Mouse (Mus musculus) heart, embryonic 11.5 days (tissue): ENCODE data around the gene Bzw2. TPM values are rescaled to one million over a fixed set of nuclear protein-coding genes. Genes with fewer than 3 reads are reported as not detected.

Experiments
- ATAC-seq: fragments of 200-750 bp; cut with Nextera tagmentation; replicated peaks from 2 replicates; pipeline ENCODE4 v1.8.0; 2017; ENCODE audit warnings: moderate library complexity; ENCODE audit not compliant: insufficient number of reproducible peaks, low FRiP score, low TSS enrichment
- H3K27ac ChIP-seq: fragments of 300-500 bp; sonication (generic); 2 replicates; pipeline ENCODE4 v1.5.1; 2014; ENCODE audit warnings: mild to moderate bottlenecking, low read depth, low read length
- H3K27me3 ChIP-seq: fragments of 300-500 bp; sonication (generic); 2 replicates; pipeline ENCODE4 v1.6.1; 2014; ENCODE audit warnings: mild to moderate bottlenecking, low read length, mixed read lengths; ENCODE audit not compliant: control insufficient read depth, insufficient read depth
- H3K36me3 ChIP-seq: fragments of 300-500 bp; sonication (generic); 2 replicates; pipeline ENCODE4 v1.6.1; 2014; ENCODE audit warnings: mild to moderate bottlenecking, low read length, moderate library complexity, mixed read lengths; ENCODE audit not compliant: control insufficient read depth, insufficient read depth
- H3K4me1 ChIP-seq: fragments of 300-500 bp; sonication (generic); 2 replicates; pipeline ENCODE4 v1.6.1; 2014; ENCODE audit warnings: low read length; ENCODE audit not compliant: control insufficient read depth, insufficient read depth
- H3K4me2 ChIP-seq: fragments of 300-500 bp; sonication (generic); 2 replicates; pipeline ENCODE4 v1.6.1; 2014; ENCODE audit warnings: mild to moderate bottlenecking, moderate library complexity
- H3K4me3 ChIP-seq: fragments of 300-500 bp; sonication (generic); 2 replicates; pipeline ENCODE4 v1.5.1; 2014; ENCODE audit warnings: low read depth, low read length
- H3K9ac ChIP-seq: fragments of 300-500 bp; sonication (generic); 2 replicates; pipeline ENCODE4 v1.6.1; 2014; ENCODE audit warnings: mild to moderate bottlenecking, low read depth, low read length, moderate library complexity
- H3K9me3 ChIP-seq: fragments of 300-500 bp; sonication (generic); replicated peaks from 2 replicates; pipeline ENCODE4 v1.6.1; 2016; ENCODE audit warnings: low read length; ENCODE audit not compliant: control insufficient read depth
- WGBS: fragments of 180-500 bp; shearing (Covaris S2); extraction: QIAGEN DNeasy Blood & Tissue Kit; methylation state at CpG from one replicate; pipeline ENCODE4 v1.1.7; 2014; ENCODE audit not compliant: insufficient replicate concordance; 5-methylcytosine and 5-hydroxymethylcytosine counted together
- polyA plus RNA-seq: library from polyadenylated mRNA; unstranded; fragments of >200 nt; fragmentation: Nextera tagmentation; extraction: Ambion mirVana; gene quantifications from 2 replicates; pipeline ENCODE4 v1.2.1, GENCODE M21; 2014

Gene Bzw2
- polyA plus RNA-seq, 1 experiment from 2014 or later, result 223 TPM

DNA sequence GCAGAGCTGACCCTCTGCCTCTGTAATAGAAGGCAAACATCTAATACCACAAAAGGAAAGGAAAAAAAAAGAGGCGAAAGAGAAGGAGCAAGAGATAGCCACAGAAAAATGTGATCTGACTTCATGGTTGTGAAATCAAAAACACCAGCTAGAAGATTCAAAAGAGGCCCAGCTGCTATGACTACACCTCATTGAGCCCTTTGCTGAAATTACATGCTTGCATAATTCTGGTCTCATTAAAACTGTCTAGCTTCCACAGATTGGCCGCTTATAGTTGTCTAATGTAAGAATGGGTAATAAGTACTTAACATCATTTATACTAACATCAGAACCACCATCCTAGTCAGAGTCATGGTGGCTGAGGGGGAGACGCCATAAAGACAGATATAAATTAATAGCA, 25.2 kb downstream of the Bzw2 start:
- 0 out of 2 replicates have a peak, but pooled peaks cover 4% of the 10 kb centered on the region for H3K4me1 ChIP-seq
- H3K9ac ChIP-seq, result no peak overlapping the region
- H3K27ac ChIP-seq, result no peak overlapping the region
- no peak overlapping the region for H3K4me3 ChIP-seq
- no peaks in the 10 kb centered on the region for H3K9me3 ChIP-seq
- H3K4me2 ChIP-seq, result no peak overlapping the region
- H3K27me3 ChIP-seq, result no peaks in the 10 kb centered on the region
- ATAC-seq, result no peak
- 93% methylated on average over 3 of the region's 3 CpGs for WGBS
- H3K36me3 ChIP-seq, result peaks cover 11% of the 10 kb centered on the region

DNA sequence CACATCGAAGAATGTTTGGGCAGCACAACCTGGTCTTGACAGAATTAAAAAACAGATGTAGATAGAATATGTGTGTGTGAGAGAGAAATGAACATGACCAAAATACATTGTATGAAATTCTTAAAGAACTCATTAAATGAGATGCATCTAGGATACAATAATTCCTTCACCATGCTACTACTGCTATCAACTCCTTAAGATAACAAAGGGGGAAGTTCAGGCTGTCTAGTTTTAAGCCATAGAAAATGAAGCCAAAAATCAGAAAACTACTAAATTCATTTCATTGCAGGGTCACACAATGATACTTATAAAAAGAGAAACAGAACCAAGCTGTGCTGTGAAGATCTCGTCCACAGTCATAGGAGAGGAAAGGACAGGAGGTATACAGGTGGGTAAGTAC, 25.6 kb downstream of the Bzw2 start:
- peaks cover 11% of the 10 kb centered on the region for H3K36me3 ChIP-seq

GRCm38 (mm10) chr12:36129826-36130225, 28.1 kb downstream of the Bzw2 start:
- Histone ChIP-seq H3K4me2 (no peak overlapping the region), H3K27ac (no peak overlapping the region), H3K36me3 (peaks cover 14% of the 10 kb centered on the region), H3K27me3 (no peaks in the 10 kb centered on the region), H3K9ac (no peak overlapping the region), H3K9me3 (no peaks in the 10 kb centered on the region), H3K4me1 (0 out of 2 replicates have a peak, but pooled peaks cover 4% of the 10 kb centered on the region), H3K4me3 (no peak overlapping the region)
- ATAC-seq, result no peak
- WGBS, result 87% methylated on average over 5 of the region's 5 CpGs

More for the DNA sequence above, 25.6 kb downstream of the Bzw2 start:
- no peaks in the 10 kb centered on the region for H3K27me3 ChIP-seq
- ATAC-seq, result no peak
- no peak overlapping the region for H3K9ac ChIP-seq
- no peaks in the 10 kb centered on the region for H3K9me3 ChIP-seq
- no peak overlapping the region for H3K27ac ChIP-seq
- no peak overlapping the region for H3K4me3 ChIP-seq
- WGBS, result 90% methylated on average over 2 of the region's 2 CpGs
- H3K4me2 ChIP-seq, result no peak overlapping the region
- H3K4me1 ChIP-seq, result 0 out of 2 replicates have a peak, but pooled peaks cover 4% of the 10 kb centered on the region

DNA sequence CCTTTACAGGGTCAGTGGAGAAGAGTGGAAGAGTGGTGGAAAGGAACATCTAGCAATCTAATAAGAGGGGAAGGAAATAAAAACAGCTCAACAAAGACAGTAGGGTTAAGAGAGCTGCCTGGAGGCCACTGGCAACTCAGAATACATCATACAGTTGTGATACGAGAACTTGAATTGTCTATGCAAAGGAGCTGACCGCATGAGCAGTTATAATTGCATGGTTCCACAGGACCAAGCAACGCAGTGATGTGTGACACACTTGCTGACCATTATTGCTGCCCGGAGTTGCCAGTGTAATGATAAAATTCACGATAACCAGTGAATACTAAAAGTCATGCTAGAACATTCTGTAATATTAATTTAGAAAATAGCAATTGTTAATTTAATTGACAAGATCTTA, 31.8 kb downstream of the Bzw2 start:
- peaks cover 24% of the 10 kb centered on the region for H3K36me3 ChIP-seq

GRCm38 (mm10) chr12:36119244-36119643, 38.6 kb downstream of the Bzw2 start:
- H3K9ac ChIP-seq, result no peak overlapping the region
- H3K9me3 ChIP-seq, result no peaks in the 10 kb centered on the region
- ATAC-seq, result no peak
- no peaks in the 10 kb centered on the region for H3K4me1 ChIP-seq
- H3K36me3 ChIP-seq, result peaks cover 30% of the 10 kb centered on the region
- no peaks in the 10 kb centered on the region for H3K27me3 ChIP-seq
- H3K27ac ChIP-seq, result no peak overlapping the region
- 90% methylated on average over 3 of the region's 3 CpGs for WGBS
- no peak overlapping the region for H3K4me2 ChIP-seq
- no peak overlapping the region for H3K4me3 ChIP-seq

More for the DNA sequence above, 31.8 kb downstream of the Bzw2 start:
- Histone ChIP-seq H3K4me3 (no peak overlapping the region), H3K9ac (no peak overlapping the region), H3K27me3 (no peaks in the 10 kb centered on the region), H3K9me3 (no peaks in the 10 kb centered on the region), H3K27ac (no peak overlapping the region), H3K4me2 (no peak overlapping the region), H3K4me1 (no peaks in the 10 kb centered on the region)
- no peak for ATAC-seq
- WGBS, result 90% methylated on average over 5 of the region's 5 CpGs

GRCm38 (mm10) chr12:36117161-36117560, 40.7 kb downstream of the Bzw2 start:
- WGBS, result 89% methylated on average over 6 of the region's 6 CpGs
- peaks cover 27% of the 10 kb centered on the region for H3K36me3 ChIP-seq

DNA sequence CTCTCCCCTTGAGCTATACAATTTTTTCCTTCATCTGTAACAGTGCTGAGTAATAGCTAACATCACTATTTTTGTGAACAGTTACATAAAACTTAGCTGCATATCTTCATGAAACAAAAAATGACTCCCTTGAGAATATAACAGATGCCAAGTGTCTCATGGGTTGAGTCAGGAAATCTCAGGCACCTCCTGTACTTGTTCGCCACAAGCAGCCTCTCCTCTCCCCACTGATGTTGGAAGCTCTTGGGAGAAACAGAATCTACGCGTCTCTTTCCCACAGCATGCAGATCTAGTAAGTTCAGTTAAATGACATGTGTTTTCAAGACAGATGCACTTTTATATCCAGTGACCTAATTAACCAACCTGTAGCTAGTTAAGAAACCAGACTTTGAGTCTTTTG, 45.8 kb downstream of the Bzw2 start:
- Histone ChIP-seq H3K9me3 (no peaks in the 10 kb centered on the region), H3K9ac (no peak overlapping the region), H3K4me1 (no peaks in the 10 kb centered on the region), H3K4me3 (no peak overlapping the region), H3K4me2 (no peak overlapping the region), H3K36me3 (peaks cover 40% of the 10 kb centered on the region), H3K27ac (no peak overlapping the region), H3K27me3 (no peaks in the 10 kb centered on the region)
- WGBS, result 95% methylated on average over 3 of the region's 3 CpGs
- no peak for ATAC-seq

More at GRCm38 (mm10) chr12:36117161-36117560, 40.7 kb downstream of the Bzw2 start:
- no peaks in the 10 kb centered on the region for H3K27me3 ChIP-seq
- no peaks in the 10 kb centered on the region for H3K4me1 ChIP-seq
- H3K27ac ChIP-seq, result no peak overlapping the region
- no peak overlapping the region for H3K9ac ChIP-seq
- no peak overlapping the region for H3K4me2 ChIP-seq
- no peak for ATAC-seq
- no peaks in the 10 kb centered on the region for H3K9me3 ChIP-seq
- no peak overlapping the region for H3K4me3 ChIP-seq

DNA sequence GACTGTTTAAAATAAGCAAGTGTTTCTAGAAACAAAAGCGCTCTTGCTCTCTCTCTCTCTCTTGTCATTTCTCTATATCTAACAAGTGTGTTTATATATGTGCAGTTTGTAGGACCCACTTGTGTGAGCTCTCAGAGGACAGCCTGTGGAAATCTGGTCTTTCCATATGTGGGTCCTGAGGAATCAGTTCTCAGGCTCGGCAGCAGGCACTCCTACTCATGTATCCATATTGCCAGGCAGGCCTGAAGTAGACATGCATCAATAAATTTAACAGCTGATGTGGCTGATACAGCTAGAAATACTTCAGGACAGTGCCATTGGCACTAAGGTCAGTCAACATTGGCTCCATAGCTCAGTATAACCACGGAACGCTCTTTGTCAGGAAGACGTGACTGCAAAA, 46.8 kb downstream of the Bzw2 start:
- H3K9ac ChIP-seq, result no peak overlapping the region
- no peak overlapping the region for H3K27ac ChIP-seq
- peaks cover 42% of the 10 kb centered on the region for H3K36me3 ChIP-seq
- H3K27me3 ChIP-seq, result no peaks in the 10 kb centered on the region
- H3K4me3 ChIP-seq, result no peak overlapping the region
- no peak for ATAC-seq
- H3K9me3 ChIP-seq, result no peaks in the 10 kb centered on the region
- H3K4me2 ChIP-seq, result no peak overlapping the region
- no peaks in the 10 kb centered on the region for H3K4me1 ChIP-seq
- WGBS, result 89% methylated on average over 5 of the region's 5 CpGs

- ATAC-seq, result no peak
- H3K4me1 ChIP-seq, result no peaks in the 10 kb centered on the region
- 86% methylated on average over 5 of the region's 5 CpGs for WGBS
- H3K4me2 ChIP-seq, result no peak overlapping the region
- no peak overlapping the region for H3K4me3 ChIP-seq
- no peak overlapping the region for H3K9ac ChIP-seq
- H3K27ac ChIP-seq, result no peak overlapping the region
- H3K27me3 ChIP-seq, result no peaks in the 10 kb centered on the region
- peaks cover 42% of the 10 kb centered on the region for H3K36me3 ChIP-seq
- no peaks in the 10 kb centered on the region for H3K9me3 ChIP-seq
Observed at GRCm38 (mm10) chr12:36110457-36110856, 47.4 kb downstream of the Bzw2 start.
